Mouse (Mus musculus) frontal cortex, postnatal 14 days (tissue): ENCODE measurements around the gene Ptprn.
A peak's percentile ranks its signal among the peaks of the same experiment; 100 is the strongest.
"Not testable (repeated sequence)": the region's sequence is repeated elsewhere in the genome, so short reads cannot be mapped to it uniquely, and the experiment has no call there.

Experiments used
- DNase-seq, 2 experiments: peaks; one replicate each; pipeline ENCODE4 v3.0.0; 2022; ENCODE audit warnings: low spot score in 2 of 2

The Ptprn gene

GRCm38 (mm10) chr1:75253029-75253428 is 11.3 kb downstream of the Ptprn start:
- no peak for DNase-seq

GRCm38 (mm10) chr1:75252308-75252707 is 12.0 kb downstream of the Ptprn start:
- no peak for DNase-seq

GRCm38 (mm10) chr1:75251112-75251970 is 13.0 kb downstream of the Ptprn start:
- no peak for DNase-seq

- DNase-seq: no peak
These were observed 13.8 kb downstream of the Ptprn start for GRCm38 (mm10) chr1:75250498-75250897.

GRCm38 (mm10) chr1:75248041-75248772 is 16.1 kb downstream of the Ptprn start:
- no peak for DNase-seq

- DNase-seq: no peak
These were observed 17.0 kb downstream of the Ptprn start for GRCm38 (mm10) chr1:75247071-75247930.

GRCm38 (mm10) chr1:75244836-75245235 is 19.5 kb downstream of the Ptprn start:
- no peak for DNase-seq

- DNase-seq: no peak
These were observed 20.0 kb downstream of the Ptprn start for GRCm38 (mm10) chr1:75244175-75244826.

- DNase-seq: no peak
These were observed 20.9 kb downstream of the Ptprn start for GRCm38 (mm10) chr1:75243411-75243810.

- no peak for DNase-seq
These were observed 24.7 kb downstream of the Ptprn start for GRCm38 (mm10) chr1:75239591-75239990.

GRCm38 (mm10) chr1:75236117-75237050 is 27.9 kb downstream of the Ptprn start, which contains the start of gene Dnajb2:
TSS of gene Dnajb2 (plus strand) at chr1:75236406.
- DNase-seq: peak in 1 of 2 experiments; percentile 66

GRCm38 (mm10) chr1:75234606-75235005 is 29.7 kb downstream of the Ptprn start:
- no peak for DNase-seq

GRCm38 (mm10) chr1:75232489-75232888 is 31.8 kb downstream of the Ptprn start:
- DNase-seq: not testable (repeated sequence)

- DNase-seq: no peak
These were observed 32.6 kb downstream of the Ptprn start, which contains the start of gene A630095N17Rik for GRCm38 (mm10) chr1:75231664-75232152. TSS of gene A630095N17Rik (minus strand) at chr1:75232102.

- no peak for DNase-seq
These were observed 33.1 kb downstream of the Ptprn start for GRCm38 (mm10) chr1:75231224-75231623.

- DNase-seq: no peak
These were observed 33.8 kb downstream of the Ptprn start for GRCm38 (mm10) chr1:75230335-75230994.

GRCm38 (mm10) chr1:75229158-75229557 is 35.1 kb downstream of the Ptprn start:
- DNase-seq: no peak

- no peak for DNase-seq
These were observed 36.6 kb downstream of the Ptprn start for GRCm38 (mm10) chr1:75227653-75228052.

GRCm38 (mm10) chr1:75226138-75226537 is 38.2 kb downstream of the Ptprn start:
- no peak for DNase-seq
